Mouse (Mus musculus): ENCODE measurements around the gene Etv6. TPM values are rescaled to one million over a fixed set of nuclear protein-coding genes. Genes with fewer than 3 reads are reported as not detected.

Etv6 gene
- polyA plus RNA-seq, 1 experiment from 2014 or later = 20.0 TPM

- DNase-seq (ENCODE audit: low spot score) = no peak
- no peaks in the 10 kb centered on the region for H3K9me3 ChIP-seq (ENCODE audit: control insufficient read depth, low read length)
- H3K27ac ChIP-seq (replicated peaks; ENCODE audit: low read depth, low read length) = no peak overlapping the region
- H3K27me3 ChIP-seq (ENCODE audit: control insufficient read depth, insufficient read depth, low read length) = no peaks in the 10 kb centered on the region
- H3K4me2 ChIP-seq (ENCODE audit: low read depth, severe bottlenecking) = no peak overlapping the region
- no peaks in the 10 kb centered on the region for H3K4me1 ChIP-seq (ENCODE audit: control insufficient read depth, insufficient read depth, low read length)
- WGBS = 89% methylated on average over 11 of the region's 11 CpGs
- ATAC-seq (ENCODE audit: insufficient number of reproducible peaks, low FRiP score, low TSS enrichment, low read depth) = no peak
- no peak overlapping the region for H3K9ac ChIP-seq (ENCODE audit: low read length)
- H3K4me3 ChIP-seq (ENCODE audit: low read depth, low read length) = no peak overlapping the region
- H3K36me3 ChIP-seq (ENCODE audit: control insufficient read depth, insufficient read depth, low read length) = no peaks in the 10 kb centered on the region
These were observed 64.7 kb downstream of the Etv6 start for GRCm38 (mm10) chr6:134099976-134100743.

GRCm38 (mm10) chr6:134102396-134102795 lies 66.9 kb downstream of the Etv6 start:
- Histone ChIP-seq H3K27ac (replicated peaks; ENCODE audit: low read depth, low read length) (no peak overlapping the region), H3K4me1 (ENCODE audit: control insufficient read depth, insufficient read depth, low read length) (no peaks in the 10 kb centered on the region), H3K4me2 (ENCODE audit: low read depth, severe bottlenecking) (no peak overlapping the region), H3K9me3 (ENCODE audit: control insufficient read depth, low read length) (no peaks in the 10 kb centered on the region), H3K4me3 (ENCODE audit: low read depth, low read length) (no peak overlapping the region), H3K9ac (ENCODE audit: low read length) (no peak overlapping the region), H3K27me3 (ENCODE audit: control insufficient read depth, insufficient read depth, low read length) (no peaks in the 10 kb centered on the region), H3K36me3 (ENCODE audit: control insufficient read depth, insufficient read depth, low read length) (no peaks in the 10 kb centered on the region)
- ATAC-seq (ENCODE audit: insufficient number of reproducible peaks, low FRiP score, low TSS enrichment, low read depth) = no peak
- WGBS = 88% methylated on average over 1 of the region's 1 CpGs
- no peak for DNase-seq (ENCODE audit: low spot score)

GRCm38 (mm10) chr6:134103519-134103918 lies 68.0 kb downstream of the Etv6 start:
- H3K4me1 ChIP-seq (ENCODE audit: control insufficient read depth, insufficient read depth, low read length) = no peaks in the 10 kb centered on the region
- DNase-seq (ENCODE audit: low spot score) = no peak
- WGBS = 89% methylated on average over 8 of the region's 8 CpGs

GRCm38 (mm10) chr6:134105514-134106201 lies 70.2 kb downstream of the Etv6 start:
- Histone ChIP-seq H3K9me3 (ENCODE audit: control insufficient read depth, low read length) (no peaks in the 10 kb centered on the region), H3K27ac (replicated peaks; ENCODE audit: low read depth, low read length) (no peak overlapping the region), H3K4me3 (ENCODE audit: low read depth, low read length) (no peak overlapping the region), H3K4me1 (ENCODE audit: control insufficient read depth, insufficient read depth, low read length) (no peaks in the 10 kb centered on the region), H3K9ac (ENCODE audit: low read length) (no peak overlapping the region), H3K27me3 (ENCODE audit: control insufficient read depth, insufficient read depth, low read length) (no peaks in the 10 kb centered on the region), H3K4me2 (ENCODE audit: low read depth, severe bottlenecking) (no peak overlapping the region), H3K36me3 (ENCODE audit: control insufficient read depth, insufficient read depth, low read length) (no peaks in the 10 kb centered on the region; the same call in 1 of the 2 replicates)
- no peak for DNase-seq (ENCODE audit: low spot score)
- 82% methylated on average over 15 of the region's 15 CpGs for WGBS
- ATAC-seq (ENCODE audit: insufficient number of reproducible peaks, low FRiP score, low TSS enrichment, low read depth) = no peak

More at GRCm38 (mm10) chr6:134103519-134103918, 68.0 kb downstream of the Etv6 start:
- H3K9me3 ChIP-seq (ENCODE audit: control insufficient read depth, low read length) = no peaks in the 10 kb centered on the region
- H3K36me3 ChIP-seq (ENCODE audit: control insufficient read depth, insufficient read depth, low read length) = no peaks in the 10 kb centered on the region; the same call in 1 of the 2 replicates
- no peak overlapping the region for H3K9ac ChIP-seq (ENCODE audit: low read length)
- no peak overlapping the region for H3K4me3 ChIP-seq (ENCODE audit: low read depth, low read length)
- no peak for ATAC-seq (ENCODE audit: insufficient number of reproducible peaks, low FRiP score, low TSS enrichment, low read depth)
- no peak overlapping the region for H3K4me2 ChIP-seq (ENCODE audit: low read depth, severe bottlenecking)
- H3K27ac ChIP-seq (replicated peaks; ENCODE audit: low read depth, low read length) = no peak overlapping the region
- no peaks in the 10 kb centered on the region for H3K27me3 ChIP-seq (ENCODE audit: control insufficient read depth, insufficient read depth, low read length)

GRCm38 (mm10) chr6:134107696-134108095 lies 72.2 kb downstream of the Etv6 start:
- DNase-seq (ENCODE audit: low spot score) (no peak), ATAC-seq (ENCODE audit: insufficient number of reproducible peaks, low FRiP score, low TSS enrichment, low read depth) (no peak)
- H3K4me2 ChIP-seq (ENCODE audit: low read depth, severe bottlenecking) = no peak overlapping the region
- no peak overlapping the region for H3K4me3 ChIP-seq (ENCODE audit: low read depth, low read length)
- H3K4me1 ChIP-seq (ENCODE audit: control insufficient read depth, insufficient read depth, low read length) = no peaks in the 10 kb centered on the region
- no peaks in the 10 kb centered on the region for H3K9me3 ChIP-seq (ENCODE audit: control insufficient read depth, low read length)
- no peak overlapping the region for H3K9ac ChIP-seq (ENCODE audit: low read length)
- H3K27ac ChIP-seq (replicated peaks; ENCODE audit: low read depth, low read length) = no peak overlapping the region
- no peaks in the 10 kb centered on the region for H3K27me3 ChIP-seq (ENCODE audit: control insufficient read depth, insufficient read depth, low read length)
- H3K36me3 ChIP-seq (ENCODE audit: control insufficient read depth, insufficient read depth, low read length) = no peaks in the 10 kb centered on the region; the same call in 1 of the 2 replicates
- 94% methylated on average over 7 of the region's 7 CpGs for WGBS

- H3K9ac ChIP-seq (ENCODE audit: low read length) = no peak overlapping the region
These were observed 74.2 kb downstream of the Etv6 start for GRCm38 (mm10) chr6:134109675-134110074.

GRCm38 (mm10) chr6:134110206-134110605 lies 74.7 kb downstream of the Etv6 start:
- Histone ChIP-seq H3K4me3 (ENCODE audit: low read depth, low read length) (no peak overlapping the region), H3K4me2 (ENCODE audit: low read depth, severe bottlenecking) (no peak overlapping the region), H3K27ac (replicated peaks; ENCODE audit: low read depth, low read length) (no peak overlapping the region), H3K36me3 (ENCODE audit: control insufficient read depth, insufficient read depth, low read length) (no peaks in the 10 kb centered on the region; the same call in 1 of the 2 replicates), H3K4me1 (ENCODE audit: control insufficient read depth, insufficient read depth, low read length) (no peaks in the 10 kb centered on the region), H3K27me3 (ENCODE audit: control insufficient read depth, insufficient read depth, low read length) (no peaks in the 10 kb centered on the region), H3K9ac (ENCODE audit: low read length) (no peak overlapping the region), H3K9me3 (ENCODE audit: control insufficient read depth, low read length) (no peaks in the 10 kb centered on the region)
- WGBS = 95% methylated on average over 5 of the region's 5 CpGs
- no peak for ATAC-seq (ENCODE audit: insufficient number of reproducible peaks, low FRiP score, low TSS enrichment, low read depth)
- DNase-seq (ENCODE audit: low spot score) = no peak

More at GRCm38 (mm10) chr6:134109675-134110074, 74.2 kb downstream of the Etv6 start:
- Histone ChIP-seq H3K9me3 (ENCODE audit: control insufficient read depth, low read length) (no peaks in the 10 kb centered on the region), H3K27ac (replicated peaks; ENCODE audit: low read depth, low read length) (no peak overlapping the region), H3K4me3 (ENCODE audit: low read depth, low read length) (no peak overlapping the region), H3K36me3 (ENCODE audit: control insufficient read depth, insufficient read depth, low read length) (no peaks in the 10 kb centered on the region; the same call in 1 of the 2 replicates), H3K27me3 (ENCODE audit: control insufficient read depth, insufficient read depth, low read length) (no peaks in the 10 kb centered on the region), H3K4me1 (ENCODE audit: control insufficient read depth, insufficient read depth, low read length) (no peaks in the 10 kb centered on the region), H3K4me2 (ENCODE audit: low read depth, severe bottlenecking) (no peak overlapping the region)
- DNase-seq (ENCODE audit: low spot score) = no peak
- ATAC-seq (ENCODE audit: insufficient number of reproducible peaks, low FRiP score, low TSS enrichment, low read depth) = no peak
- 100% methylated on average over 1 of the region's 1 CpGs for WGBS

GRCm38 (mm10) chr6:134111599-134111998 lies 76.1 kb downstream of the Etv6 start:
- no peak overlapping the region for H3K9ac ChIP-seq (ENCODE audit: low read length)
- ATAC-seq (ENCODE audit: insufficient number of reproducible peaks, low FRiP score, low TSS enrichment, low read depth) = no peak
- no peaks in the 10 kb centered on the region for H3K4me1 ChIP-seq (ENCODE audit: control insufficient read depth, insufficient read depth, low read length)
- no peak overlapping the region for H3K4me3 ChIP-seq (ENCODE audit: low read depth, low read length)
- H3K36me3 ChIP-seq (ENCODE audit: control insufficient read depth, insufficient read depth, low read length) = no peaks in the 10 kb centered on the region; the same call in 1 of the 2 replicates
- DNase-seq (ENCODE audit: low spot score) = no peak
- H3K27me3 ChIP-seq (ENCODE audit: control insufficient read depth, insufficient read depth, low read length) = no peaks in the 10 kb centered on the region
- H3K9me3 ChIP-seq (ENCODE audit: control insufficient read depth, low read length) = no peaks in the 10 kb centered on the region
- H3K4me2 ChIP-seq (ENCODE audit: low read depth, severe bottlenecking) = no peak overlapping the region
- no peak overlapping the region for H3K27ac ChIP-seq (replicated peaks; ENCODE audit: low read depth, low read length)
- WGBS = 80% methylated on average over 8 of the region's 8 CpGs
